Mouse (Mus musculus) stomach, postnatal 0 days (tissue): ENCODE measurements at regions not wholly inside any gene's neighbourhood (a gene's known extent, or its start where the extent isn't known, plus 50 kb on each side); places are given as distances from the start of the nearest gene placed in this dataset.
A peak's percentile ranks its signal among the peaks of the same experiment; 100 is the strongest.
"Not testable (repeated sequence)": the region's sequence is repeated elsewhere in the genome, so short reads cannot be mapped to it uniquely, and the experiment has no call there.

ENCODE experiments used
- ATAC-seq: fragments of 200-750 bp; cut with Nextera tagmentation; 2 replicates; pipeline ENCODE4 v1.8.0; 2017; ENCODE audit not compliant: low FRiP score, low TSS enrichment
- DNase-seq: peaks from one replicate; pipeline ENCODE4 v3.0.0-alpha.2; 2016; ENCODE audit warnings: low spot score
- H3K27ac ChIP-seq: fragments of 300-500 bp; sonication (generic); replicated peaks from 2 replicates; pipeline ENCODE4 v1.5.1; 2014; ENCODE audit warnings: mild to moderate bottlenecking, control low read depth
- H3K27me3 ChIP-seq: fragments of 300-500 bp; sonication (generic); 2 replicates; pipeline ENCODE4 v1.6.1; 2014; ENCODE audit warnings: low read length; ENCODE audit not compliant: control insufficient read depth, insufficient read depth
- H3K36me3 ChIP-seq: fragments of 300-500 bp; sonication (generic); 2 replicates; pipeline ENCODE4 v1.6.1; 2014; ENCODE audit warnings: low read length, mixed read lengths; ENCODE audit not compliant: control insufficient read depth, insufficient read depth
- H3K4me1 ChIP-seq: fragments of 300-500 bp; sonication (generic); replicated peaks from 2 replicates; pipeline ENCODE4 v1.6.1; 2014; ENCODE audit warnings: antibody characterized with exemption; ENCODE audit not compliant: control insufficient read depth, insufficient read depth
- H3K4me2 ChIP-seq: fragments of 300-500 bp; sonication (generic); replicated peaks from 2 replicates; pipeline ENCODE4 v1.6.1; 2014; ENCODE audit warnings: low read depth, mild to moderate bottlenecking, control low read depth, moderate library complexity
- H3K4me3 ChIP-seq: fragments of 300-500 bp; sonication (generic); 2 replicates; pipeline ENCODE4 v1.5.1; 2014; ENCODE audit warnings: low read depth, low read length, control low read depth
- H3K9ac ChIP-seq: fragments of 300-500 bp; sonication (generic); 2 replicates; pipeline ENCODE4 v1.6.1; 2014; ENCODE audit warnings: mild to moderate bottlenecking, low read length, control low read depth, mixed read lengths
- H3K9me3 ChIP-seq: fragments of 300-500 bp; sonication (generic); 2 replicates; pipeline ENCODE4 v1.6.1; 2016; ENCODE audit warnings: low read length; ENCODE audit not compliant: control insufficient read depth
- CTCF ChIP-seq: IDR thresholded peaks from 2 replicates; pipeline ENCODE4 v1.5.1; 2016; ENCODE audit warnings: antibody characterized with exemption, low read depth, mild to moderate bottlenecking, moderate library complexity
- EP300 ChIP-seq: optimal IDR thresholded peaks from 2 replicates; pipeline ENCODE3; 2016; ENCODE audit warnings: antibody characterized with exemption
- WGBS: fragments of 180-500 bp; shearing (Covaris S2); extraction: QIAGEN DNeasy Blood & Tissue Kit; methylation state at CpG from one replicate; pipeline ENCODE4 v1.1.7; 2014; 5-methylcytosine and 5-hydroxymethylcytosine counted together

DNA sequence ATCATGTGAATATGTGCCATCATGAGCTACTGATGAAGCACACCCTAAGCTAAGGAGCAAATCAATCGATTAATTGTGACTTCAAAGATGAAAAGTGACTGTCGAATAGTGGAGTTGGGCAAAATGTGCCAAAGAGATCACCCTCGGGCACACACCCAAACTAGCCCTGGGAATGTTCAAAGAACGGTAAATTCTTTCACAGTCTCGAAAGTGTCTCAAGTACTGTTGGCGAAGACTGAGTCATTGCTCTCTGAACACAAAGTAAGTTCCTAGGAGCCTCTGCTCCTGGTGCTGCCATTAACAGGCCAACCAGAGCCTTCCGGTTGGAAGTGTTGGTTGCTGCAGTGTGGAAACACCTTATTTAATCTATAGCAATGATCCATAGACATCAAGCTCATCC lies 84.5 kb upstream of the Nt5e start:
- no peak overlapping the region for H3K4me2 ChIP-seq
- no peak overlapping the region for H3K27ac ChIP-seq
- H3K4me3 ChIP-seq, result no peak overlapping the region
- no peak overlapping the region for H3K9ac ChIP-seq
- H3K36me3 ChIP-seq, result no peaks in the 10 kb centered on the region
- WGBS, result 88% methylated on average over 7 of the region's 7 CpGs
- no peak for TF ChIP-seq CTCF
- no peak for TF ChIP-seq EP300
- no peaks in the 10 kb centered on the region for H3K4me1 ChIP-seq
- DNase-seq (no peak), ATAC-seq (no peak)
- no peaks in the 10 kb centered on the region for H3K9me3 ChIP-seq
- no peaks in the 10 kb centered on the region for H3K27me3 ChIP-seq

DNA sequence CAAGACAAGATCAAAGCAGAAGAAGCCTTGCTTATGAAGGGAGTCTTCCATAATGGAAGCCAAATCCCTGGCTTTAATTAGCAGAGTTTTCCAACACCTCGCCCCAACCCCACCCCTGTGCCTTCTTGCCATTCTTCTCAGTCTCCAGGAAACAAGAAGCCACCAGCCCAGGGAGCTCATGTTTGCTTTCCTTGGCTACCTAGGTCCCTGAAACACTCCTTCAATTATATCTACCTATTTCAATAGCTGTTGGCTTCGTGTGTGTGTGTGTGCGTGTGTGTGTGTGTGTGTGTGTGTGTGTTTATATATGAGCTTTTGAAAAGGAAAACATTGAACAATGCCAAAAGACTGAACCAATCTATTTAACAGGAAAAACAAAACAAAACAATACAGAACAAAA lies 82.5 kb upstream of the Nt5e start:
- Histone ChIP-seq H3K9ac (no peak overlapping the region), H3K27me3 (no peaks in the 10 kb centered on the region), H3K36me3 (no peaks in the 10 kb centered on the region), H3K9me3 (no peaks in the 10 kb centered on the region), H3K4me2 (no peak overlapping the region), H3K27ac (no peak overlapping the region), H3K4me1 (no peaks in the 10 kb centered on the region), H3K4me3 (no peak overlapping the region)
- DNase-seq (peak; percentile 66), ATAC-seq (peak; percentile 64; the same call in 1 of the 2 replicates)
- TF ChIP-seq EP300 (no peak), CTCF (no peak)
- 57% methylated on average over 3 of the region's 3 CpGs for WGBS

DNA sequence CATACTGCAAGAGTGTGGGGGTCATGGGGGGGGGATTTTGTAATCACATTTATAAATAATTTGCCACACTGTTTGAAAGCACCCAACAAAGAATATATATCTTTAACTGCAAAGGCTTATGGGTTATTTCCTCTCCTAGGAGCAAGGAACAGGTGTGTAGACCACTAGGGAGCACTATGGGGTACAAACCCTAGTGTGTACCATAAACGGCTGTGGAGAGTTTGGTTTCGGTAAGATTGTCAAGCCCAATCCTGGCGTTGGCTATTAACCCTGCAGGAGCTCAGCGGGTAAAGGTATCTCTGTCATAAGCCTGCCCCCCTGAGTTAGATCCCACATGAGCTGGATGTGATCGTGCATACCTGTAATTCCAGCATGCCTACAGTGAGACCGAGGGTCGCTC lies 71.0 kb upstream of the Nt5e start:
- no peaks in the 10 kb centered on the region for H3K27me3 ChIP-seq
- H3K9ac ChIP-seq, result no peak overlapping the region
- no peak for TF ChIP-seq CTCF
- TF ChIP-seq EP300, result no peak
- no peaks in the 10 kb centered on the region for H3K4me1 ChIP-seq
- 71% methylated on average over 7 of the region's 7 CpGs for WGBS
- H3K4me3 ChIP-seq, result no peak overlapping the region
- H3K9me3 ChIP-seq, result no peaks in the 10 kb centered on the region
- DNase-seq (no peak), ATAC-seq (no peak)
- H3K36me3 ChIP-seq, result no peaks in the 10 kb centered on the region
- H3K4me2 ChIP-seq, result no peak overlapping the region
- H3K27ac ChIP-seq, result no peak overlapping the region

- Histone ChIP-seq H3K9me3 (no peaks in the 10 kb centered on the region), H3K4me3 (no peak overlapping the region), H3K4me1 (no peaks in the 10 kb centered on the region), H3K27me3 (no peaks in the 10 kb centered on the region), H3K36me3 (no peaks in the 10 kb centered on the region), H3K27ac (peak overlapping the region; percentile 63), H3K4me2 (no peak overlapping the region), H3K9ac (no peak overlapping the region)
- WGBS, result 56% methylated on average over 4 of the region's 4 CpGs
- peak; percentile 51 for DNase-seq
- TF ChIP-seq EP300 (no peak), CTCF (0 out of 2 replicates have a peak, but pooled peaks have one; percentile 2)
- peak; percentile 69 for ATAC-seq
Measured at GRCm38 (mm10) chr9:88259627-88260026, 67.4 kb upstream of the Nt5e start.

GRCm38 (mm10) chr9:88260072-88260635 lies 66.8 kb upstream of the Nt5e start:
- peak; percentile 99 for ATAC-seq

GRCm38 (mm10) chr9:88262461-88262860 lies 64.5 kb upstream of the Nt5e start:
- no peak for ATAC-seq
- Histone ChIP-seq H3K4me3 (no peak overlapping the region), H3K4me2 (no peak overlapping the region), H3K27me3 (no peaks in the 10 kb centered on the region), H3K4me1 (no peaks in the 10 kb centered on the region), H3K9ac (no peak overlapping the region), H3K9me3 (no peaks in the 10 kb centered on the region), H3K36me3 (no peaks in the 10 kb centered on the region), H3K27ac (no peak overlapping the region)
- no peak for DNase-seq
- TF ChIP-seq CTCF (no peak), EP300 (no peak)
- 73% methylated on average over 3 of the region's 3 CpGs for WGBS

More at GRCm38 (mm10) chr9:88260072-88260635, 66.8 kb upstream of the Nt5e start:
- H3K9ac ChIP-seq, result no peak overlapping the region
- WGBS, result 58% methylated on average over 2 of the region's 2 CpGs
- TF ChIP-seq EP300, result no peak
- no peak for TF ChIP-seq CTCF
- no peaks in the 10 kb centered on the region for H3K9me3 ChIP-seq
- peak; percentile 45 for DNase-seq
- no peaks in the 10 kb centered on the region for H3K27me3 ChIP-seq
- no peak overlapping the region for H3K4me3 ChIP-seq
- no peaks in the 10 kb centered on the region for H3K4me1 ChIP-seq
- H3K36me3 ChIP-seq, result no peaks in the 10 kb centered on the region
- no peak overlapping the region for H3K4me2 ChIP-seq
- peak overlapping the region; percentile 63 for H3K27ac ChIP-seq

DNA sequence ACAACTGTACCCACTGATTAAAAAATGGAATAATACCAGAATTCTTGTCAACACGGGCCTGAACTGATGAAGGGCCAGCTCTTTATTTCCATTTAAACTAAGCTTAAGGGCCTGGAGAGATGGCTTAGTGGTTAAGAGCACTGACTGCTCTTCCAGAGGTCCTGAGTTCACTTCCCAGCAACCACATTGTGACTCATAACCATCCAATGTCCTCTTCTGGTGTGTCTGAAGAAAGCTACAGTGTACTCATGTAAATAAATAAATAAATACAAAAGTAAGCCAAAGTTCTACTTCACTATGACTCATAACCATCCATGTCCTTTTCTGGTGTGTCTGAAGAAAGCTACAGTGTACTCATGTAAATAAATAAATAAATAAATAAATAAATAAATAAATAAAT lies 60.7 kb upstream of the Nt5e start:
- WGBS, result 71% methylated on average over 1 of the region's 1 CpGs
- DNase-seq, H3K9ac ChIP-seq, H3K4me2 ChIP-seq, H3K4me1 ChIP-seq, H3K9me3 ChIP-seq, H3K4me3 ChIP-seq, H3K27me3 ChIP-seq, H3K27ac ChIP-seq, H3K36me3 ChIP-seq: not testable (repeated sequence)
- ATAC-seq, result 0 out of 2 replicates have a peak, but pooled peaks have one; percentile 15
